Mouse (Mus musculus): ENCODE measurements at regions not wholly inside any gene's neighbourhood (a gene's known extent, or its start where the extent isn't known, plus 50 kb on each side); places are given as distances from the start of the nearest gene placed in this dataset.

- peak; percentile 44 for DNase-seq (ENCODE audit: low read depth)
Measured at GRCm38 (mm10) chr10:66807261-66807968, 288.5 kb upstream of the Jmjd1c start.

- DNase-seq (ENCODE audit: low read depth), result no peak
Measured at GRCm38 (mm10) chr10:66812515-66813260, 283.2 kb upstream of the Jmjd1c start.

- no peak for DNase-seq (ENCODE audit: low read depth)
Measured at GRCm38 (mm10) chr10:66813850-66814564, 281.9 kb upstream of the Jmjd1c start.

GRCm38 (mm10) chr10:66814565-66815201 is 281.2 kb upstream of the Jmjd1c start:
- peak; percentile 62 for DNase-seq (ENCODE audit: low read depth)

GRCm38 (mm10) chr10:66815951-66816350 is 280.0 kb upstream of the Jmjd1c start:
- no peak for DNase-seq (ENCODE audit: low read depth)

- no peak for DNase-seq (ENCODE audit: low read depth)
Measured at GRCm38 (mm10) chr10:66816776-66817175, 279.1 kb upstream of the Jmjd1c start.

GRCm38 (mm10) chr10:66817876-66818275 is 278.0 kb upstream of the Jmjd1c start:
- no peak for DNase-seq (ENCODE audit: low read depth)

- no peak for DNase-seq (ENCODE audit: low read depth)
Measured at GRCm38 (mm10) chr10:66819517-66819916, 276.4 kb upstream of the Jmjd1c start.

GRCm38 (mm10) chr10:66825737-66826136 is 270.2 kb upstream of the Jmjd1c start:
- no peak for DNase-seq (ENCODE audit: low read depth)

- DNase-seq (ENCODE audit: low read depth), result no peak
Measured at GRCm38 (mm10) chr10:66826327-66826726, 269.6 kb upstream of the Jmjd1c start.

- no peak for DNase-seq (ENCODE audit: low read depth)
Measured at GRCm38 (mm10) chr10:66834974-66835373, 261.0 kb upstream of the Jmjd1c start.

GRCm38 (mm10) chr10:66839058-66839457 is 256.9 kb upstream of the Jmjd1c start:
- DNase-seq (ENCODE audit: low read depth), result no peak

- no peak for DNase-seq (ENCODE audit: low read depth)
Measured at GRCm38 (mm10) chr10:66843258-66843657, 252.7 kb upstream of the Jmjd1c start.

- no peak for DNase-seq (ENCODE audit: low read depth)
Measured at GRCm38 (mm10) chr10:66848778-66849177, 247.1 kb upstream of the Jmjd1c start.

GRCm38 (mm10) chr10:66849681-66850080 is 246.2 kb upstream of the Jmjd1c start:
- DNase-seq (ENCODE audit: low read depth), result no peak

GRCm38 (mm10) chr10:66850972-66851478 is 244.9 kb upstream of the Jmjd1c start:
- DNase-seq (ENCODE audit: low read depth), result no peak

- no peak for DNase-seq (ENCODE audit: low read depth)
Measured at GRCm38 (mm10) chr10:66851841-66852240, 244.1 kb upstream of the Jmjd1c start.

GRCm38 (mm10) chr10:66852708-66853107 is 243.2 kb upstream of the Jmjd1c start:
- no peak for DNase-seq (ENCODE audit: low read depth)

GRCm38 (mm10) chr10:66853258-66853657 is 242.7 kb upstream of the Jmjd1c start:
- peak; percentile 87 for DNase-seq (ENCODE audit: low read depth)

GRCm38 (mm10) chr10:66854895-66855294 is 241.0 kb upstream of the Jmjd1c start:
- no peak for DNase-seq (ENCODE audit: low read depth)

GRCm38 (mm10) chr10:66857330-66857729 is 238.6 kb upstream of the Jmjd1c start:
- no peak for DNase-seq (ENCODE audit: low read depth)

- DNase-seq (ENCODE audit: low read depth), result no peak
Measured at GRCm38 (mm10) chr10:66861421-66861820, 234.5 kb upstream of the Jmjd1c start.
